Mouse (Mus musculus): ENCODE results near the gene Gpc2.

DNA sequence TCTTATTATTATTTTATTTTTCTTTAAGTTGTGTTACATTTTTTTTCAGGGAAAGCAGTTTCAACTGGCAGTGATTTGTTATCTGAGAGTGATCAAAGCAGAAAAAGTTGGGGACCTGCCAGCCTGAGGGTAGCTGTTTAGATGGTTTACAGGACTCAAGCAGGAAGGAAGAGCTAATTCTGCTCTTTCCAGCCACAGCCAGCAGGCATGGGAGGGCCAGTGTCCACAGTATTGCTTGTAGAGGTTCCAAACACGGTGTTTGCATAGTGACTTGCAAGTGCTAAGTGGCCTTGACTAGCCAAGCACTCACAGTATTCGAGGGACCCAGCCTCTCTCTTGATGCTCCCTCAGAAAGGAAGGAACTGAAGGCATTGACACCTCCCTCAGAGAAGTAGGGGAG lies 38.3 kb downstream of the Gpc2 start:
- no peak for TF ChIP-seq GATA1 (IDR thresholded peaks at IDR 0.05; ENCODE audit: low read length)
- no peak for TF ChIP-seq TAL1 (IDR thresholded peaks at IDR 0.05; ENCODE audit: low read length)

Measured in erythroblast, embryonic 14.5 days (primary cell).